Mouse (Mus musculus) midbrain, postnatal 0 days (tissue): ENCODE data around the gene Ttc7b. TPM values are rescaled to one million over a fixed set of nuclear protein-coding genes. Genes with fewer than 3 reads are reported as not detected.

ENCODE experiments used
- ATAC-seq: fragments of 200-750 bp; cut with Nextera tagmentation; 2 replicates; pipeline ENCODE4 v1.8.0; 2017; ENCODE audit warnings: moderate number of reproducible peaks, mild to moderate bottlenecking, moderate TSS enrichment, moderate library complexity; ENCODE audit not compliant: low FRiP score
- DNase-seq: peaks from one replicate; pipeline ENCODE4 v3.0.0-alpha.2; 2015; ENCODE audit warnings: low spot score
- H3K27ac ChIP-seq: fragments of 300-500 bp; sonication (generic); 2 replicates; pipeline ENCODE4 v1.5.1; 2014; ENCODE audit warnings: low read depth, mild to moderate bottlenecking, low read length, mixed read lengths
- H3K27me3 ChIP-seq: fragments of 300-500 bp; sonication (generic); 2 replicates; pipeline ENCODE4 v1.6.1; 2014; ENCODE audit warnings: low read length, control low read depth, mixed read lengths; ENCODE audit not compliant: insufficient read depth
- H3K36me3 ChIP-seq: fragments of 300-500 bp; sonication (generic); 2 replicates; pipeline ENCODE4 v1.6.1; 2014; ENCODE audit warnings: low read length, control low read depth, mixed read lengths; ENCODE audit not compliant: insufficient read depth
- H3K4me1 ChIP-seq: fragments of 300-500 bp; sonication (generic); 2 replicates; pipeline ENCODE4 v1.6.1; 2014; ENCODE audit warnings: mild to moderate bottlenecking, control low read depth, antibody characterized with exemption, low read length, mixed read lengths; ENCODE audit not compliant: insufficient read depth
- H3K4me2 ChIP-seq: fragments of 300-500 bp; sonication (generic); 2 replicates; pipeline ENCODE4 v1.6.1; 2014; ENCODE audit warnings: low read depth, mild to moderate bottlenecking, low read length, mixed read lengths; ENCODE audit not compliant: poor library complexity, severe bottlenecking
- H3K4me3 ChIP-seq: fragments of 300-500 bp; sonication (generic); 2 replicates; pipeline ENCODE4 v1.5.1; 2014; ENCODE audit warnings: low read depth, mild to moderate bottlenecking, low read length, moderate library complexity
- H3K9ac ChIP-seq: fragments of 300-500 bp; sonication (generic); replicated peaks from 2 replicates; pipeline ENCODE4 v1.6.1; 2014; ENCODE audit warnings: mild to moderate bottlenecking, low read length, moderate library complexity, mixed read lengths; ENCODE audit not compliant: poor library complexity, severe bottlenecking
- H3K9me3 ChIP-seq: fragments of 300-500 bp; sonication (generic); 2 replicates; pipeline ENCODE4 v1.6.1; 2016; ENCODE audit warnings: low read length, control low read depth
- CTCF ChIP-seq: IDR thresholded peaks from 2 replicates; pipeline ENCODE4 v1.5.1; 2016; ENCODE audit warnings: antibody characterized with exemption, mild to moderate bottlenecking
- WGBS: fragments of 180-500 bp; shearing (Covaris S2); extraction: QIAGEN DNeasy Blood & Tissue Kit; methylation state at CpG from one replicate; pipeline ENCODE4 v1.1.7; 2014; 5-methylcytosine and 5-hydroxymethylcytosine counted together
- polyA plus RNA-seq: library from polyadenylated mRNA; unstranded; fragments of >200 nt; fragmentation: Nextera tagmentation; extraction: Ambion mirVana; gene quantifications from 2 replicates; pipeline ENCODE4 v1.2.1, GENCODE M21; 2015
- total RNA-seq: library from RNA; depleted of rRNA; stranded (reverse); fragments of >200 nt; gene quantifications from 2 replicates; pipeline ENCODE4 v1.2.3, GENCODE M21; 2014

Ttc7b gene
- total and polyA plus RNA-seq, 2 experiments from 2014 or later, result 8.7 to 38.9 TPM

- Histone ChIP-seq H3K9ac (no peak overlapping the region), H3K36me3 (0 out of 2 replicates have a peak, but pooled peaks cover 6% of the 10 kb centered on the region), H3K4me2 (no peak overlapping the region), H3K4me1 (peaks cover 29% of the 10 kb centered on the region), H3K4me3 (no peak overlapping the region), H3K27ac (peak overlapping the region; percentile 38; the same call in 1 of the 2 replicates), H3K9me3 (no peaks in the 10 kb centered on the region), H3K27me3 (no peaks in the 10 kb centered on the region)
- peak; percentile 44 for DNase-seq
- TF ChIP-seq CTCF, result peak; percentile 39
- no peak for ATAC-seq
- WGBS, result 48% methylated on average over 6 of the region's 6 CpGs
Measured at GRCm38 (mm10) chr12:100310471-100311392, 209.9 kb downstream of the Ttc7b start.

- no peak overlapping the region for H3K4me3 ChIP-seq
- H3K27me3 ChIP-seq, result no peaks in the 10 kb centered on the region
- H3K36me3 ChIP-seq, result 0 out of 2 replicates have a peak, but pooled peaks cover 6% of the 10 kb centered on the region
- no peaks in the 10 kb centered on the region for H3K9me3 ChIP-seq
- peak; percentile 53 for DNase-seq
- no peak for TF ChIP-seq CTCF
- 43% methylated on average over 4 of the region's 4 CpGs for WGBS
- ATAC-seq, result no peak
- no peak overlapping the region for H3K27ac ChIP-seq
- H3K4me2 ChIP-seq, result no peak overlapping the region
- no peak overlapping the region for H3K9ac ChIP-seq
- peaks cover 24% of the 10 kb centered on the region for H3K4me1 ChIP-seq
Measured at GRCm38 (mm10) chr12:100309201-100309600, 211.4 kb downstream of the Ttc7b start.

- peak; percentile 82 for DNase-seq
- ATAC-seq, result peak; percentile 22; the same call in 1 of the 2 replicates
- Histone ChIP-seq H3K36me3 (0 out of 2 replicates have a peak, but pooled peaks cover 5% of the 10 kb centered on the region), H3K27ac (peak overlapping the region; percentile 18; the same call in 1 of the 2 replicates), H3K4me1 (peaks cover 18% of the 10 kb centered on the region), H3K9ac (peak overlapping the region; percentile 19), H3K4me3 (no peak overlapping the region), H3K9me3 (no peaks in the 10 kb centered on the region), H3K27me3 (no peaks in the 10 kb centered on the region), H3K4me2 (no peak overlapping the region)
- no peak for TF ChIP-seq CTCF
- WGBS, result 23% methylated on average over 8 of the region's 8 CpGs
Measured at GRCm38 (mm10) chr12:100307501-100308260, 212.9 kb downstream of the Ttc7b start.

- DNase-seq, result no peak
- Histone ChIP-seq H3K4me1 (peaks cover 18% of the 10 kb centered on the region), H3K27me3 (no peaks in the 10 kb centered on the region), H3K9ac (no peak overlapping the region), H3K9me3 (no peaks in the 10 kb centered on the region), H3K4me2 (no peak overlapping the region), H3K36me3 (peaks cover 10% of the 10 kb centered on the region), H3K4me3 (no peak overlapping the region), H3K27ac (no peak overlapping the region)
- WGBS, result 73% methylated on average over 1 of the region's 1 CpGs
- ATAC-seq, result no peak
- no peak for TF ChIP-seq CTCF
Measured at GRCm38 (mm10) chr12:100306336-100306735, 214.3 kb downstream of the Ttc7b start.

- H3K4me1 ChIP-seq, result peaks cover 9% of the 10 kb centered on the region
- peaks cover 12% of the 10 kb centered on the region for H3K36me3 ChIP-seq
- no peak for TF ChIP-seq CTCF
- 64% methylated on average over 4 of the region's 4 CpGs for WGBS
- H3K4me3 ChIP-seq, result no peak overlapping the region
- H3K27me3 ChIP-seq, result no peaks in the 10 kb centered on the region
- no peak for ATAC-seq
- H3K27ac ChIP-seq, result no peak overlapping the region
- H3K4me2 ChIP-seq, result no peak overlapping the region
- no peaks in the 10 kb centered on the region for H3K9me3 ChIP-seq
- peak; percentile 57 for DNase-seq
- H3K9ac ChIP-seq, result no peak overlapping the region
Measured at GRCm38 (mm10) chr12:100305051-100305673, 215.5 kb downstream of the Ttc7b start.
